Mouse (Mus musculus) telencephalon, adult 2 months (tissue): ENCODE measurements at regions not wholly inside any gene's neighbourhood (a gene's known extent, or its start where the extent isn't known, plus 50 kb on each side); places are given as distances from the start of the nearest gene placed in this dataset.

Experiments
- DNase-seq: peaks from one replicate; pipeline ENCODE4 v3.0.0-alpha.2; 2011; ENCODE audit warnings: low read depth, low spot score

DNA sequence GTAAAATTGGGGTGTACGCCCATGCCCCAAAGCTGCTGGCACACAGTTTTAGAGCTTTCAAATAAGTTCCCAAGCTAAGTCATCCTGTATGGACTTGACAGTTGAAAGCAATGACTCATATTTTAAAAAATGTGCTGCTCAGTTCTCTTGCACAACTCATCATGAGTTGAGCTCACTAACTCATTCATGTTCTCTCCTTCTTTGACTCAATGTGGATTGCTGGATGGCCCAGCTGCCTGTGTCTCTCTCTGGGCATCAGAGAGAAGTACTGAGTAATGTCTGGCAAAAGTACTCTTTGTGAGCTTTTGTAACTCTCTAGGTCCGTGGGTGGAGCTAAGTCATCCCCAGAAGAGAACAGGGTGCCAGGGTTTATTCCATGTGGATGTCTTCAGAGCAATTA lies 355.3 kb downstream of the Rnd3 start:
- no peak for DNase-seq

DNA sequence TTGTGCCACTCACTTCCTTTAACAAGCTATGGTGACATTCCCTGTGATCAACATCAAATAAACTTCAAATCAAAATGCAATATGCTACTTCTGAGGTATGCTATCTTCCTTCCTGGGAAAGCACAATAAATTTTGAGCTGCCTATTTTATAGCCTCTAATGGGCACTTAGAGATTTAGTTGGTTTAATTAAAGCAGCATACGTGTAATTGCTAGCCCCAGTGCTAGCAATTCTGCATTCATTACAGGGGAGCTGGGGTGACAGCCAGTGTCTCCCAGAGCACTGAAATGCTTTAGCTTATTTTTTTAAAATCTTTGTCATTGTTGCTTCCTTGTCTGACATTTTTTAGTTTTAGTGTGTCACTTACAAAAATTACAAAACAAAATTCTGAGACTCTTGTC lies 355.8 kb downstream of the Rnd3 start:
- no peak for DNase-seq

DNA sequence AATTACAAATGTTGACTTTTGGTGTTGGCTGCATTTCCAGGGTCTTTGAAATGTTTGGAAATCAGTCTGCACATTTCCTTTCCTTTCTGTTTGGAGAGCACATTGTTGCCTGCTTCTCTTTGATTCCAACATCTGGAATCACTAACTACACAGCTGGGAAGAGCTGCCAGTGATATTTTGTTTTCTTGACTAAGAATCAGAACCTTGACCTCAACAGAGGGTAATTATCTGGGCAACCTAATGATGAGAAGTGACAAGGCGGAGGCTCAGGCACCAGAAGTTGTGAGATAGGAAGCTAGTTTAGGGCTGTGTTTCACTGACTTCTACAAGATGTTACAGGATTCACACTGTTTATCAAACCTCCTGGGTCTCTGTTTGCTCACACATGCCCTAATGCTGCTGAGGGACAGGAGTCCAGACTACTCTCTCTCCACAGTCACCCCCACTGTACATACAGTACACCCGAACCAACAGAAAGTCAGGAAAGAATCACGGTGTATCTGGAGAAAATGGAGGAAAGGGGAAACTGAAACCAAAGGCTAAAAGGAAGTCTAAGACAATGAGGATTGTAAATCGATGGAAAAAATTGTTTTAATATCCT lies 359.8 kb downstream of the Rnd3 start:
- DNase-seq = no peak

DNA sequence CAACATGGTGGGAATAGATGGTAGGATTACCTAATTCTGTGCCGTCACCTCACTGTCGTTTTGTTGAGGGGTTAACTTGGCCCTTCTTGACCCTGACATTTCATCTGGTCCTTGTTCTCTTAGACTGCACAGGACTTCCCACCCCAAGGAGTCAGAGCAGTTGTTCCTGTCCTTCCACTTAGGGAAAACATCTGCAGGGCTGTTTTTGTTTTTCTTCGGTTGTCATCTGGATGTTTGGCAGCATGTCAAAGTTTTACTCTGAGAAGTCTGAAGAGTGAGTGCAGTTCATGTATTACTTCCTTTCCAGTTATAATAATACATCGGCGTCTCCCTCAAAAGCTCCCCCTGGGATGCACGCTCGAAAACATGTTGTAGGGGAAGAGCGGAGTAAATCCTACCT lies 376.8 kb downstream of the Rnd3 start:
- no peak for DNase-seq

DNA sequence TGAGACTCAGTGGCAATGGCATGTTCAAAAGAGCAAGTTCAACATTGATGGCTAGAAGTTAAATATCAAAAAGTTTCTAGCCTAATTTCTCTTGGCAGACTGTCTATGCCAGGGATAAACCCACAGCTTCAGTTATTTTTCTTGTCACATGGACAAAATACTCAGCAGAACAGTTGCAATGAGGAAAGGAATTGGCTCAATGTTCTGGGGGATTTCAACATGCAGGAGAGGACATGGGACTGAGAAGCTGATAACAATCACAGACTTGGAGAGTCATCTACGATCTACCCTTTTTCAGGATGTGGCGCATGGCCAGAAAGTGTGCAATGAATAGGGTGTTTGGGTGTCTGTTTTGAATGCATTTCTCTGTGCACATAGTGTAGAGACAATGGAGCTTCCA lies 389.9 kb downstream of the Rnd3 start:
- DNase-seq = no peak

DNA sequence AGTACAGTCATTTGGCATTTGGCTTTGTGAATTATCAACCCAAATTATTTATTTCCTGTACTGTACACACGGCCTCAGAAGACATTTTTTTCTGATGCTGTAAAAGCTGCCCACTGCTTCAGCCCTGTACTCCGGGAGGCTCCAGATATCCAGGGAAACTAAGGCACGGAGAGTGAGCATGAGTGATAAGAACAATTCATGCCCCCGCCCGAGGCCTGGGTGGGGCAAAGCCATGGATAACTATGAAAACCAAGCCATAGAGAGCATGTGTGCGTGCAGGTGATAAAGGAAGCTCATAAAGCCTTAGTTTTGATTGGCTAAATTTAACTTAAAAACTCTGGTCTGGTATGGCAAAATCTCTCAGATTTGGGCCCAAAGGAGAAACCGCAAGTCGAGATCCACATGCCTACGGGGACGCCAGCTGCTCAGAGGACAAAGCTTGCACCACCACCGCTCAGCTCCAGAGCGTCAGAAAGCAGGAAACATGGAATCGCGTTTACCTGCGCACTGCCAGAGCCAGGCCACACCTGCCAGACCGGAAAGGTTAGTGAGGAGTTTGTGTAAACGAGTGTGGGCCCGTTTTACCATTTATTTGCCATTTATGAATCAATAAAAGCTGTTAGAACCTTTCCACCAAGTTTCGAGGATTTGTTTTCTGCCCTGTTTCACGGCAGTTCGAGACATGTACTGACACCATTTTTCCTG lies 390.9 kb downstream of the Rnd3 start:
- no peak for DNase-seq

DNA sequence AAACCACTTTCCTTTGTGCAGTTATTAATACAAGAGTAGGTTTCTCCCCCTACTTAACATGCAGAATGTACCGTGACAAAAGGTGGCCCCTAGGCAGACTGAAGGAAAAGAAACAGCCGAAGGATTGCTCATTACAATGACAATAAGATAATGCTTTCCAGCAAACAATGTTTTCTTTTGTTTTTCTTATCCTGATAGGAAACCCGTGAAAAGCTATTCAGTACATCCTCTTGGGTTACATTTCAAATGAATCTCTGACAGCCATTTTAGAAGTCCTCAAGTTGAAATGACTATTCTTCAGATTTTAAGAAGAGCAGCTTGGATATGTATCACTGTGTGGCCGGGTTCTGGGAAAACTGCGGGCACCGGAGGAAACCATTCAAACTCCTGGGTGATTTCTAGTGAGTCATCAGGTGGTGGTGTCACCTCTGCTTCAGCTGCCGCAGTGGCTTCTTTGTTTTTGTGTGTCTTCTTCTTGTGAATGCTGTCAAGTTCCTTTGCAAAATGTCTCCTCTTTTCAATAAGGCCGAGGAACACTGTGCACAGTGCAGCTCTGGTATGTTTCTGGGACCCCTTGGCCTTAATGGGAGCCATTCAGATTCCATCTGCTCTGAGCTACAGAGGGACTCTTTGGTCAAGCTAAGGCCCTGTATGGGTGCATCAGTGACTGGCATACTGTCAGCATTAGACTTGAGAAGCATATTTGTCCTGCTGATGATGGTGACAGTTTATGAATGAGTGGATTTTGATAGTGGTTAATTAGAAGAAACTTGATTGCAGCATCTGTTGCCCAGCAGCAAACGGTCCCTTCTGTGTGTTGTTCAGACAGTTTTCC lies 393.1 kb downstream of the Rnd3 start:
- no peak for DNase-seq

DNA sequence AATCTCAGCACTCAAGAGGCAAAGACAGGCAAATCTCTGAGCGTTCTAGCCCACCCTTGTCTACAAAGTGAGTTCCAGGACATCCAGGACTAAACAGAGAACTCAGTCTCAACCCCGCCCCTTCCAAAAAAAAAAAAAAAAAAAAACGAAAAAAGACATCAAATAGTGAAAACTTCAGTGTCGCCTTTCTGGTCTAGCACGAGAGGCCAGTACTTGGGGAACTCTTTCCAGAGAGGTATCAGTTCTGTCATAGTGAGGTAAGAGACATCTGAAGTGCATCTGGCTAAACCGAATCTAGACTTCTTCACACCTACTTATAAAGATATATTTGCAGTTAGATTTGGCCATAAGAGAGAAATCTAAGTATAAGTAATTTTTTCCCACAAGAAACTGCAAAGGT lies 393.8 kb downstream of the Rnd3 start:
- DNase-seq = no peak

DNA sequence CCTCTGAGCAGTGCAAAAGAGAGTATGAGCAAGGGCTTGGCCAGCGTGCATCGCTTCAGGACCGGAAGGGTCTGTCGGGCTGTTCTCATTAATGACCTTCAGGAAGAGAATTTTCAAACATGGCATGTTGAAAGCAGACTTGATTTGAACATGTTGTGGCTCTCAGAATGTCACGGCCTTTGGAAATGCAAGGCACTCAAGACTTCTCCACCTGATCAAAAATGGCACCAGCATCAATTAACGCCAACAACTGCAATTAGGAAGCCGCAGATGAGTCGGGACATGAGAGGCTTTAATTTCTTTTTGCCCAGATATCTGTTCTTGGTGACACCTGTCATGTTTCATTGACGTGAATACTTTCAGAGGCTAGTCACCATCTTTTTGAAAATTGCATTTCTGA lies 396.5 kb downstream of the Rnd3 start:
- DNase-seq = no peak

DNA sequence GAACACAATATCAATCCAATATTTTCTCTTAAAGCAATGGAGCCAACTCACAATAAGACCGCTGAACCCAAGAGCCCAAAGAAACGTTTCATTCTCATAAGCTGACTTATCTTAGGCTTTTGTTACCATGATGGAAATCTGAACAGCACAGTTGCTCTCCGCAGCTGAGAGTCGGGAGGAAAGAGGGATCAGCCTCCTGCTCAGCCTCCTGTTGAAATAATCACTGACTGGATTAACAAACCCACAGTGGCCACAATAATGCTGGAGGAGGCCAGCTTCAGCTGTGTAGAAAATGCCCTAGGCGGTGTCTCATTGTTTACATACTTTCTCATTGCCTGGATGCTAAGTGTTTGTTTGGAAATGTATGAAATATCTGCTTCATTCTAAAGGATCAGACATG lies 398.1 kb downstream of the Rnd3 start:
- DNase-seq = no peak

DNA sequence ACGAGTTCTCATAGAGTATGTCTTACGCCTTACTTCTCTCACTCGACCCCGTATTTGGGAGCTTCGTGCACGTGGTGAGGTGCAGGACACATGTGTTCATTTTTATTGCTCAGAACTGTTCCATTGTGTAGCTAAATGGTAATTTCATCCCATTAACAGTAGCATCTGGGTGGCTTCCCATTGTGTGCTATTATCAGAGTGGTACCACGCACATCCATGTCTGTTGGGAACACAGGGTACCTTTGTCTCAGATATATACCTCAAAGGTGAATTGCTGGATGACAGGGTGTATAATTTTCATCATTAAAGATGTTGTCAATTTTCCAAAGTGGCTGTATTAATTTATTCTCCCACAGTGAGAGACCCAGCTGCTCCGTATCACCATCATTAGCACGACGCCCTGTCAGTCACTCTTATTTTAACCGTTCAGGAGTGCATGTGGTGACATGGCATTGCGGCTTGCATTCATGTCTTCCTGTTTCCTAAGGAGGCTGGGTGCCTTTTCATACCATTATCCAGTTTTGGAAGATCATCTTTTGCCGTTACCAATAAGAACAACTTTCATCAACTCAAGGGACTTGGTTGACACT lies 404.2 kb downstream of the Rnd3 start:
- DNase-seq = no peak

DNA sequence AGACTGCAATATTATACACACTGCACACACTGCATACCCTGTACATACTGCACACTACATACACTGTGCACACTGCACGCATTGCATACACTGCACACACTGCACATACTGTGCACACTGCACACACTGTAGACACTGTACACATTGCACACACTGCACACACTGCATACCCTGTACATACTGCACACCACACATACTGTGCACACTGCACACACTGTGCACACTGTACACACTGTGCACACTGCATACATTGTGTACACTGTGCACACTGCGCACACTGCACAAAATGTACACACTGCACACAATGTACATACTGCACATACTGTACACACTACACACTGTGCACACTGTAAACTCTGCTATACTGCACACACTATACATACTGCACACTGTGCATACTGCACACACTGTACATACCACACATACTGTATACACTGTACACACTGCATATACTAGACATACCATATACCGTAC lies 405.1 kb downstream of the Rnd3 start:
- no peak for DNase-seq

DNA sequence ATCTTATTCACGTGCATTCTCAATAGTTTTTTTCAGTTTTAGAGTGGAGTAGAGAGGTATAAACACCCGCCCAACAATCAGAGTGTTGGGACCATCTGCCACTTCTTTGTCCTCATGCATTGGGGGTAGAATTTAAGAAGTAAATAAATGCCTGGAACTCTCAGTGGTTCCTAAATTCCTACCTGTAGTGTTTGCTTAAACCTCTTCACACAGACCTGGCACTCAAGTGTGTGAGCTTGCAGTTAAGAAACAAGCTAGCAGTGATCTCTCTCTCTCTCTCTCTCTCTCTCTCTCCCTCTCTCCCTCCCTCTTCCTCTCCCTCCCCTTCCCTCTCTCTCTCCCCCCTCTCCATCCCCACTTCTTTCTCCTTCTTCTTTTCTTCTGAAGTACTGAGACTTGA lies 406.5 kb downstream of the Rnd3 start:
- no peak for DNase-seq

DNA sequence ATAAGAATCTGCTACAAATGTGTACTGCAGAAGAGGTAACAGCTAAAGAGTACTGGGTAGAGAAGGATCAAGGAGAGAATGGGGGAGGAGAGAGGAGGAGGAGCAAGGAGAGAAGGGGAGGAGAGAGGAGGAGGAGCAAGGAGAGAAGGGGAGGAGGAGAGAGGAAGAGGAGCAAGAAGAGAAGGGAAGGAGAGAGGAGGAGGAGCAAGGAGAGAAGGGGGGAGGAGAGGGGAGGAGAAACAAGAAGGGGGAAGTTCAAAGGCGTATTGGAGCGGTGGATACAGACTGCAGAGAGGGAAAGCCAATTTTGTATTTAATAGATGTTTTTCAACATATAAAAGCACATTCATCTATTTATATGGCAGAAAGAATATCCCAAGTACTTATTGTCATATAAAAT lies 407.6 kb downstream of the Rnd3 start:
- no peak for DNase-seq

DNA sequence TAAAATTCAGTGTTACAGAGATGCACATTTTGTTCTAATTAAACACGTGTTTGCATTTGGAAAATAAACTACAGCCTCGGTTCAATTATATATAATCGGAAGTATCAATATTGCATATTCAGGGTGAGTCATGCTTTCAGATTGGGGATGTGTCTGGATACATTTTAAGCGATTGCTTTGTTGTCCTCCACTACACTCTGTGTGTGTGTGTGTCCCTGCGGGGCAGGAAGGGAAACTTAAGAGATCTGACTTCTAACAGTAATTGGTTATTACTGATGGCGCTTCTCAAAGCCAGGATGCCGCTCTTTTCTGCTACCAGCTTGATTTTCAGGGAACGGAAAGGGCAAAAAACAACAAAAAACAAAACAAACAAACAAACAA lies 409.3 kb downstream of the Rnd3 start:
- no peak for DNase-seq

DNA sequence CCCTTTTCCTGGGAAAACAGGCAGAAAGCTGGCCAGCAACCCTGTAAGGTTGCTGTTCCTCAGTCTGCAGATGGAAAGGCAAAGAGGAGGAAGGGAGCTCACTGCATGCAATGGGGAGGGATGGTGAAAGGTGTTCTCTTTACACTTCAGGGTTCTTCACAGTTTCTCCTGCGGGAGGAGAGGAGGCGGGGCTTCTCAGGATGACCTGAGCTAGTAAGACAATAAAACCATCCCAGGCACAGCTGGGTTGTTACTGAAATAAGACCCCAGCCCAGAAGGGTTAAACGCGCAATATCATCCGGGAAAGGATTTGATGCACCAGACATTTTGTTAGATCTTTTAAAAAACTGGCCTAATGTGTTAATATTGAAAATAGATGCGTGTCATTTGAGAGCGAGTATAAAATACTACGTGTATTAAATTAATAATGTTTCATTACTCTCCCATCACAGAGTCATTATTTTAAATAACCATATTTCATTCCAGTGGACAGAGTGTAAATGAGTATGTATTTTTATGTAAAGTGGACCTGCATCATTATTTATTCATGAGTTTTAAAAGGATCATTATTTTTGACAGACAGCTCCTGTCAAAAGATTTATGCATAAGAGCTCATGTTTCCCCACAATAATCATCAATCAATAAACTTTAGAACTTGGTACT lies 409.8 kb downstream of the Rnd3 start:
- no peak for DNase-seq

DNA sequence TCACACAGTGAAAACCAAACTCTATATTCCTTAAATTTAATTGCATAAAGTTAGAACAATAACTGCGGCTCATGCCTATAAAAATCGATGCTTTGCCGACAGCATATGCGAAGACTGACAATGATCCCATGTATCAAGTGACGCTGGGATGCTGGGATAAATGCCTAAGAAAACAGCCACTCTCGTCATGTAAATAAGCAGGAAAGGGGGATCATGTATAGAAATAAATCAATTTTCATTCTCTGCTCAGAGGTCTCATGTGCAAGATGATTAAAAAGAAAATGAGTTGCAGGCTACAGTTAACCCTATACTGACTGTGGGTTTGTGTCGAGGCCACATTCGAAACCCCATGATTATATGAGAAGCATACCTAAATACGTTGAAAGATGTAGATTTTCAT lies 411.2 kb downstream of the Rnd3 start:
- no peak for DNase-seq

DNA sequence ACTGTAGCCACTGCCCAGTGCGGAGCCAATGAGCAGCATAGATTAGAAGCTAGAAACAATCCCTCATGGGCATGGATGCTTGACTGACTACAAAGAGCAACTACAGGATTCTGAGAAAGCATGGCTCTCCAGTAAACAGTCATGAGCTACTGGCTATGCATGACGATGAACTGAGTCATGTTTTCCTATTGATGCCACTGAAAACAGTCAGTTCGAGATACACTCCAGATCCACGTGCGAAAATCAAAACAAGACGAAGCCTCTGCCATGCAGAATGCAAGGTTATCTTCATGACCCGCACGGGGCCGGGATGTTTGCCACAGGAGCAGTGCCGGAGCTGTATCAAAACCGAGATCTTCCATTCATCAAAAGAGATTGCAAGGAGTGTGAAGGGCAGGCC lies 413.9 kb downstream of the Rnd3 start:
- no peak for DNase-seq

DNA sequence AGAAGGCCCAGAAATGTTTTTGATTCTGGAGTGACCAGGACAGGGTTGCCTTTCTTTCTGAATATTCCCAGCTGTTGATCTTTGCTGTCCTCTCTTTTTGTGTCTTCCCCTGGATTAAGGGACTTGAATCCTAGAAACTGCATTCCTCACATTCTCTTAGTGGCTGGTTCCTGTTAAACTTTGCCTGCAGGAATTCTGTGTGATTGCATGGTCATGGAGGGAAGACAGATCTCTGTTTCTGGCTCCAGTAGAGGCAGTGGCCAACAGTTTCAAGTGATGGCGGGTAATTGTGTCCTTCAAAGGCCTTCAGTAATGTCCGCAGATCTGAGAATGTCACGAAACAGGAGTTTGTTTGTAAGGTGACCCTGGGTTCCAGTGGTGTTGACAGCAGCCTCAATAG lies 410.1 kb upstream of the Mmadhc start:
- no peak for DNase-seq

DNA sequence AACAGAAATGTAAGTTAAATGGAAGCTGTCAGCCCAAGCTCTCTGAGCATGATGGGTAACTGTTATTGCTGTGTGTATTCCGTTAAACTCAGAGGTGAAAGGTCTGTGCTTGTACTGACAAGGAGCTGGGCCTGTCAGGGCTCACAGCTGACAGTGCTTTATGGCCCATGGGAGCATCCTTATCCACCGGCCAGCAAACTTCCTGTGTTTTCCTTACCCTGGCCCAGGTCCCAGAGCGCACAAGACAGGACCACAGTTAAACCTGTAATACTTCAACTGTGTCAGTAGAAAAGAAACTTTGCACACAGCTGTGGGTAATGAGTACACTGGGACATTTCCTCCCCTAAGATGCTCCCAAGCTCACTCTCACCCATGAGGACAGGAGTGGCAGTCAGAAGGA lies 407.7 kb upstream of the Mmadhc start:
- no peak for DNase-seq

DNA sequence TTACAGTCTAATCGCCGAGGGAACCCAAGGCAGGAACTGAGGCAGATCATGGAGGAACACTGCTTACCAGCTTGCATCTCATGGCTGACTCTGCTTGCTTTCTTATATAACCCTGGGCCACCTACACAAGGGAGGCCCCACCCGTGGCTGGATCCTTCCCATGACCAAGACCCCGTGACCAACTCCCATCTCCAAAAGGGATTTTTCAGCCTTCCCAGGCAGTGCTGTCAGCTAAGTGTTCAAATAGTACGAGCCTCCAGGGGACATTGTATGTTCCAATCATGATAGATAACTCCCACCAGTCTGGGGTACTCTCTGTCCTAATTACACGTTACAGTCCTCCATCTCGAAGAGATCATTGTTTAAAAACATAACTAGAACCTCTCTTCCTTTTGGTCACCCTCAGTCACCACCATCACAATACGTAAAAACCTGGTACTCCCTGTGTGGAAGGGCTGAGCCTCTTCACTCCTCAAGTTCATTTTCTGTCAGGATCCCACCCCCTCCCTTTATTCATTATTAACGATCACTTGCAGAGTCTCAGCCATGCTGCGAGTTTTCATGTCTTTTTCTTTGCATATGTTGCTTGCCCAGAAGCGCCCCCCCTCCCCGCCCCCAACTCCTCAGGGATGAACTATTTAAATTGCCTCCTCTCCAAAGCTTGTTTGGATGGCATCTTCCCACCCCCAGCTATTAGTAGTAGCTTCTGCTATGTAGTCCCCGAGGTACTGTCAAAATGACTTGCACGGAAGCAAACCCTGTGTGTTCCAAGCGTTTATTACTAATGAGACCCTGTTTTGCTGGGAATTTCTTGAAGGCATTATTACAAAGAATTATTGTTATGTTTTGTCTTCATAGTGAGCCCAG lies 406.2 kb upstream of the Mmadhc start:
- no peak for DNase-seq
